Mouse (Mus musculus): ENCODE results near the gene Syngr1.

The Syngr1 gene

GRCm38 (mm10) chr15:80091121-80091955 is at the start of gene Syngr1, which contains the start of gene Rpl3:
Gene Syngr1 (plus strand): TSS chr15:80091334.
Gene Rpl3 (minus strand): TSS chr15:80091868.
- peak; percentile 69 to 92 for DNase-seq

DNA sequence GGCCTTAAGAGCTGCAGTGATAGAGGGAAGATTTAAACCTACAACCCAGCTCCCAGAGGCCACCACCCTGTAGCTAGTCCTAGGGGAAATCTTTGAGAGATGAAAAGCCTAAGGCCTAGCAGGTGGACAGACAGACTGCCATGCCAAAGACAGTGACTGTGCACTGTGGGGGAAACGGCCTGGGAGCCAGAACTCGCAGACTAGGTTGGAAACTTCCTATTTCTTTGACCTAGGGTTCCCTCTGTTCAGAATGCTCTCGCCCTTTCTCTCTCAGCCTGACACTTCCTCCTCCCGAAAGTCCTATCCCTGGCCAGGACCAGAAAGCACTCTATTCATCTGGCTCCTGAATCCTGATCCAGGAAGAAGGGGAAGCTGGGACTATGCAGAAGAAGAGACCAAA is 49.0 kb upstream of the Syngr1 start:
- no peak for DNase-seq

DNA sequence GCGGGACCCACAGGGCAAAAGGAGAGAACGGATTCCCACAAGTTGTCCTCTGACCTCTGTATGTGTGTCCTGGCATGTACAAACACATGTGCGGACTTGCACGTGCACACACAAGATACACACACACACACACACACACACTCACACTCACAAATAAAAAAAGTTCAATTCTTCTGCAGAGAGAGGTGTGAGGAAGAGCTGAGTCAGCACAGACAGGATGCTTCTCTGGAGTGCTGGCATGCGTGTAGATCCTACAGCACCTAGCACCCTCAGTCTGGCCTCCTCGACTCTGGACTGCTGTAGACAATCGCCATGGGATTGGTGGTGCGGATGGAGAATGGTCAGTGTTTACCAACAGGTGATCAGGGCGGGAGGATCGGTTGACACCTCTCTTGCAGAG is 46.9 kb upstream of the Syngr1 start:
- no peak for DNase-seq

GRCm38 (mm10) chr15:80045749-80046148 is 45.4 kb upstream of the Syngr1 start:
- DNase-seq = no peak

DNA sequence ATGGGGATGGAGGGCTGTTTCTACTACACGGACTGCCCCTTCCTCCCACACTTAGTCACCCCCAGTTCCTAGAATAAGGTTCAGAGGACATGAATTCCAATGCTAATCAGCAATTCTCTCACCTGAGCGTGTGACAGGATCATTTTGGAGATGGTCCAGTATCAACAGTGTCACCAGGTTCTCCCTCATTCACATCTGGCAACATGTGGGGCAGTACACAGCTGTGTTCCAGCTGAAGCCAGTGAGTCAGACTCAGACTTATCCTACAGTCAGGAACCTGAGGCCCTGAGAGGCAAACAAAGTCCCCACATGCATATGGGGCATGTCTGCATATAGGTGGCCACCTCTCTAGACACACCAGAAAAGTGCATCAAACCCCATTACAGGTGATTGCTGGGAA is 43.9 kb upstream of the Syngr1 start:
- no peak for DNase-seq

DNA sequence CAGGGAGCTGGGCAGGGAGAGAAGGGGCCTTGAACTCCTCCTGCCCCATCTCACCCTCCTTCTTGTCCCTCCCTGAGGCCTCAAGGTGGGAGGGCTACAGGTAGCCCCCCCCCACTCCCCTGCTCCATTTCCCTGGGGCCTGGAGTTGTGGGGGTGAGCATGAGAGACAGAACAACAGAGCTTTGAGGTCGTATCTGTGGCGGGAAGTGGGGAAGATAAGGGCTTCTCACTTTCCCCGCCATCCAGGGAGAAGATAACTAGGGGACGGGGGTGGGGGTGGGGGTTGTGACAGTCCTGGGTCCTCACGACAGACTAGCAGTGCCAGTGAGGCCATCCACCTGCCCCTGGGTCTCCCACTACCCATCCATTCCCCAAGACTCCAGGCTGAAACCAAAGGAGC is 43.2 kb upstream of the Syngr1 start:
- DNase-seq = no peak

DNA sequence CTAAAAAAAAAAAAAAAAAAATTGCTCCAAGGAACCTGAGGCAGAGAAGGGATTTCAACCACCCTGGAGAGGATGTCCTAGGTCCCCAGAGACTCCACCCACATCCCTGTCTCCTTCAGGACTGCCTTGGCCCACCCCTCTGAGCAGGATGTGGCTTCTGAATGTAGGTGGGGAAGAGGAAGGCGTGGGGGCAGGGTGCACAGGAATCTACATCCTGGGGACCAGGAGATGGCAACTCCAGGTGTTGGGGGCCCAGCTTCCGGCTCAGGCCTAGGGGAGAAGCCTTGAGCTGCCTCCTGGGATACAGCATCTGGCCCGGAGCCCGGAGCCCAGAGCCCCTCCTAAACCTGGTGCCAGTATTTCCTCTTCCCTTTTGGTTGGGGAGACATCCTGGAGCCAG is 41.0 kb upstream of the Syngr1 start:
- peak; percentile 62 to 70 for DNase-seq

- DNase-seq = peak in 1 of 2 experiments; percentile 37
Measured at GRCm38 (mm10) chr15:80051092-80051761, 39.9 kb upstream of the Syngr1 start.

- no peak for DNase-seq
Measured at GRCm38 (mm10) chr15:80051782-80052181, 39.4 kb upstream of the Syngr1 start.

- DNase-seq = peak in 1 of 2 experiments; percentile 62
Measured at GRCm38 (mm10) chr15:80053381-80054033, 37.6 kb upstream of the Syngr1 start.

- peak in 1 of 2 experiments; percentile 49 for DNase-seq
Measured at GRCm38 (mm10) chr15:80054034-80054710, 37.0 kb upstream of the Syngr1 start.

GRCm38 (mm10) chr15:80058151-80058550 is 33.0 kb upstream of the Syngr1 start:
- no peak for DNase-seq

- DNase-seq = peak; percentile 68 to 69
Measured at GRCm38 (mm10) chr15:80059606-80060005, 31.5 kb upstream of the Syngr1 start.

GRCm38 (mm10) chr15:80060356-80061070 is 30.6 kb upstream of the Syngr1 start:
- peak; percentile 41 to 64 for DNase-seq

- DNase-seq = no peak
Measured at GRCm38 (mm10) chr15:80061071-80061550, 30.0 kb upstream of the Syngr1 start.

- no peak for DNase-seq
Measured at GRCm38 (mm10) chr15:80062339-80062738, 28.8 kb upstream of the Syngr1 start.

DNA sequence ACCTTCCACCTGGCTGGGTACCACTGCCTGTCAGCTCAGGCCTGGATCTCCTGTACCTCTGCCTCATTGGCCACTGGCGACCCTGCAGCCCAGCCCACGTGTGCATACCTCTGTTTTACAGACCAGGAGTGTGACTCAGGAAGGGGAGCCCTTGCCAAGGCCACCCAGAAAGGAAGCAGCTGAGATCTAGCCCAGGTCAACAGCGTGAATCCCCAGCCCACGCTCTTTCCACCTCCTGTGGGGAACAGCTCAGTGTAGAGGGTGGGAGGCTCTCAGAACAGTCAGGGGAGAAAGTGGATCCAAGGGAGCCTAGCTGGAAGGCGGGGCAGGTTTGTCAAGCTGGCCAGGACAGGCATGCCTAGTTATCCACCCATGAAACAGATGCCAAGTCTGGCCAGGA is 28.3 kb upstream of the Syngr1 start:
- no peak for DNase-seq

GRCm38 (mm10) chr15:80064965-80065364 is 26.2 kb upstream of the Syngr1 start:
- DNase-seq = no peak

DNA sequence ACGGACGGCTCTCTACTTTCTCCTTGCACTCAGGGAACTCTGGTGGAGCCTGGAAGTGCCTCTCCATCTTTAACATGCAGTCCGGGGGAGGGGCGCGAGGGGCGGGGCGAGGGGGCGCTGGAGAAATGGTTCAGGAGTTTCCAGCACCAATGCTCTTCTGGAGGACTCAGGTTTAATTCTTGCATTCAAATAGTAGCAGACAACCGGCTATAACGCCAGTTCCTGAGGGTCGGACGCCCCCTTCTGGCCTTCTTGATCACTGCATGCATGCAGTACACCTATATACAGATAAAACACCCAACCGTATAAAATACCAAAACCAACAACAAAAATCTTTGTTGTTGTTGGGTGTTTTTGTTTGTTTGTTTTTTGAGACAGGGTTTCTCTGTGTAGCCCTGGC is 25.7 kb upstream of the Syngr1 start:
- peak; percentile 45 to 83 for DNase-seq

- DNase-seq = peak in 1 of 2 experiments; percentile 69
Measured at GRCm38 (mm10) chr15:80066538-80066937, 24.6 kb upstream of the Syngr1 start.

GRCm38 (mm10) chr15:80069171-80069570 is 22.0 kb upstream of the Syngr1 start:
- no peak for DNase-seq

- DNase-seq = no peak
Measured at GRCm38 (mm10) chr15:80070095-80070644, 21.0 kb upstream of the Syngr1 start.

All from kidney, postnatal 36 days (tissue).